Mouse (Mus musculus) adrenal gland, postnatal 36 days (tissue): ENCODE measurements at regions not wholly inside any gene's neighbourhood (a gene's known extent, or its start where the extent isn't known, plus 50 kb on each side); places are given as distances from the start of the nearest gene placed in this dataset.
"Not testable (repeated sequence)": the region's sequence is repeated elsewhere in the genome, so short reads cannot be mapped to it uniquely, and the experiment has no call there.

Experiments used
- DNase-seq, 2 experiments: peaks; one replicate each; pipeline ENCODE4 v3.0.0; 2021; ENCODE audit warnings: mixed read lengths in 1 of 2

GRCm38 (mm10) chr1:35200656-35201055, 350.9 kb downstream of the Plekhb2 start:
- no peak for DNase-seq

GRCm38 (mm10) chr1:35201083-35201879, 351.5 kb downstream of the Plekhb2 start:
- DNase-seq, result no peak

DNA sequence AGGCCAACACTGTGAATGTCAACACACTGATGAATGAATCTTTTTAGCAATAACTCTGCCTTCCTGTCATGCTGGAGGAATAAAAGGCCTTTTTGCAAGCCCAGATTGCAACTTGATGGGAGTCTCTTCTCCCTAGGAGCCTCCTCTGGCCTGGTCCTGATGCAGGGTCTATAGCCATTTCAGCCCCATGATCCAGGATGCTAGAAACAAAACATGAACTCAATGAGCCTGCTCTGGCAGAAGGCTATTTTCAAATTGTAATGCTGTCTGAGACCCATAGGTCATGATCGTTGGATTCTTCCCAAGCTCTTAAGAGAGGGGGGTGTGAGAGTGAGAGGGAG, 352.1 kb downstream of the Plekhb2 start:
- DNase-seq, result no peak

DNA sequence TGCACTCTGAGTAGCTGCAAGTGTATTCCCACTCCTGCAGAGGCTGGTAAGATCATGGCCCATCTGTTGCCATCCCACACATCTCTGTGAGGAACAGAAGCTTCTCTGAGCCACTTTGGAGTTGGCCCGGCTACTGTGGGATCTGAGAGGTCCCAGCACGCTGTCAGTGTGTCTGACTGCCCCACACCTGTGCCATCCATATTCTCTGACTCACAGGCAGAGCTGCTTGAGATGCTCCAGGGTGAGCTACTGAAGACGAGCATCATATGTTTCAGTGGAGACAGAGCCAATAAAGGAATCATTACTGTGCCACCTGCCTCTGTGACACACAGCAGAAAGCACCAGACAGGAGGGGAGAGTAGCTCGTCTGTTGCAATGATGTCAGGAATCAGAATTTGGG, 352.8 kb downstream of the Plekhb2 start:
- DNase-seq, result no peak

DNA sequence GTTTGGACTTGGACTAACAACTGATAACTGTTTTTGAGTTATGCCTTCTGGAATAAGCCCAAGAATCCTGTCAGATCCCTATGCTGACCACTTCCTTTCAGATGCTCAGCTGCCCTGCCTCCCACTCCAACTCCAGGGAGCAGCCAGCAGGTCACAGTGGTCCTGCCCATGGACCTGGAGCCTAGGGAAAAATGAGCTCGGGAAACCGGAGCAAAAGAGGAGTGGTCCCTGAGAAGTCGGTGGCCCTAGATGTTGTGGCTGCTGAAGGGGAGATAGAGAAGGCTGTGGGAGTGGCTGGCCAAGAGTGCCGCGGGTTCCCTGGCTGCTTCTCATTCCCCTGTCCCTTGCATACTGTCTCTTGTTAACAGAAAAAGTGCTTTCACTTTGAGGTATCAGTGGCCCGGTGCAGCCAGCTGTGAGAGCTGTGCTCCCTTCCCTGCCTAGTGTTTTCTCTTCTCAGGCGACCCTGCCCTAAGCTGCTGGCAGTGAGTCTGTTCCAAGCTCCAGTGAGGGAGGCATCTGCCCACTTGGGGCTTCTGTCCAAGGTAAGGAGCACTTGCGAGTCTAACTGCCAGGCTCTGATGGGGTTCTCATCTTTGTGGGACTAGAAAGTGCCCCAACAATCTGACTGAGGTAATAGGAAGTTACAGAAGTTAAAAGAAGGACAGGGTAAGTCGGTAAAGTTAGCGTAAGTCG, 357.2 kb downstream of the Plekhb2 start:
- no peak for DNase-seq

- DNase-seq, result no peak
Observed at GRCm38 (mm10) chr1:35212111-35212891, 362.5 kb downstream of the Plekhb2 start.

DNA sequence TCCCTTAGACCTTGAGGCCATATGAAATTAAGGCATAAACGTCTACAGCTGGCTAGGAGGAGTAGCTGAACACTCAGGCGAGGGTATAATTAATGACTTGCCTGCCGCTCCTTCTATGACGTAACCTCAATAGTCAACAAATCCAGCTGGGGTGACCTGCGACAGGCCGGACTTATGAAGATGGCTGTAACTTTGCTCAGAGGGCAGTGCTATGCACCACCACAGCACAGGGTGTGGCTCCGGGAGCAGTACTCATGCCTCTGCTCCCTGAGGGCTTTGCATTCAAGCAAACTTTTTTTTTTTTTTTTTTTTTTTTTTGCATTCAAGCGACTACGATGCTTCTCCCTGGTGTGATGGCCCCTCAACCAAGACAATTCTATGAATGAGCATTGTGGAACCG, 364.1 kb downstream of the Plekhb2 start:
- no peak for DNase-seq

DNA sequence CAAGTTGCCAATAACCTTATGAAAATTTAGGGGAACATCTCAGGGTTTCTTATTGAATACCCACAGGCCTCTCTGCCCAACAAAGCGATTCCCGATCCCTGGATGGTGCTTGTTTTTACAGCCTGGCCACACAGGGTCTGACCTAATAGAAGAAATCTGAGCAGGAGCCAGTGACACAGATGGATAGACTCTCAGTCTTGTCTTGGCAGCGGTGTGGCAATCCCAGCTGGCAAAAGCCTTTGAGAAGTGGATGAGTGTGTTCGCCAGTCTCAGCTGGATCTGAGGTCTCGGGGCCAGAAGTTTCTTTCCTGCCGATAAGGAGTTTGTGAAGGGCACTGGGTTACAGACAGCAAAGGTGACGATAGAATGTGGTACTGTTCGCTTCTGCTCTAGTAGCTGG, 366.6 kb downstream of the Plekhb2 start:
- DNase-seq, result peak in 1 of 2 experiments; percentile 7

DNA sequence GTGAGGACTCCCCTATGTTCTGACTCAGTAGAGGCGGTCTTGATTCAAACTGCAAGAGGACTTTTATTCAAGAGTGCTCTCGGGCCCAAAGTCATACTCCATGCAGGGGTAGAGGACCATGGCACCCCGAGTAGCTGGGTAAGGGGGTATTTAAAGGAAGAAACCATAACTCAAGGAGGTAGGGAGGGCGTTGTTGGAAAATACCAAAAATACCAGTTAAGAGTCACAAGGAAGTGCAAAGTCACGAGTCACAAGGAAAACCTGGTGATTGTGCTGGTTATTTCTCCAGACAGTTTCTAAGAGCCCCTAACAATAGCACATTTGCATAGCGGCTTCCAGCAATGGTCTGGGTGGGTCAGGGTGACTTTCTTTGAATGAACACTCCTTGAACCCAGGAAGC, 370.4 kb downstream of the Plekhb2 start:
- DNase-seq, result not testable (repeated sequence)

DNA sequence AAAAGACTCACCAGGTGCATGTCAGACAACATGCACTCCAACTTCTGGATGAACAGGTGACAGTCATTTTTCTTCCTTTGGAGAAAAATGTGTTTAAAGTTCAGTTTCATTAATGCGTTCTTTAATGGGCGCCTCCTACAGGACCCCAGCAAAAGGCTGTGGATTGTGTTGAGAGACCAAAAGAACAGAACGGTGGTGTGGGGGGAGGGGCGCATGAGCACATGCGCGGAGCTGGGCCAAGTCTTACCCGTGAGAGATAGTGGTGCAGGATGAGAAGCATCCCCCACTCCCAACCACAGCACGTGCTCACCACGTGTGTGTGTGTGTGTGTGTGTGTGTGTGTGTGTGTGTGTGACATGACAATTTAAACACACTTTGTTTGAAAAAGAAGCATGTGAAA, 371.0 kb downstream of the Plekhb2 start:
- DNase-seq, result no peak

GRCm38 (mm10) chr1:35232592-35232991, 382.8 kb downstream of the Plekhb2 start:
- no peak for DNase-seq

- DNase-seq, result no peak
Observed at GRCm38 (mm10) chr1:35238139-35238538, 388.4 kb downstream of the Plekhb2 start.

GRCm38 (mm10) chr1:35242849-35243248, 393.1 kb downstream of the Plekhb2 start:
- no peak for DNase-seq

DNA sequence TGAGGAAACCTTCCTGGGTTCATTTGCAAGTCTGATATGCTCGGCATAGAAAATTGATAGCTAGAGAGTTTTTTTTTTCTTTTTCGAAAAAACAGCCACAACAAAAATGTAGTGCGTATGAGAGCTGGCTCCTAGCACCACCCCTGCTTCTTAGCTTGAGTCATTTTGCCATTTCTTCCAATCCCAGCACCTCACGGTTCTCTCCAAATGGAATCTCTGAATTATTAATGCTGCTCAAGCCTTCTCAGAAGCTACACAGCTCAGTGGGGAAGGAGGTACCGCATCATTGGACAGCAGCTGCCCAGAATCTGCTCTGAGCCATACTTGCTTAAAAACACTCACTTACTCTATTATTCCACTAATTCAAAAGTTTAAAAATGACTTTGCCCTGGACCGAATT, 393.6 kb downstream of the Plekhb2 start:
- no peak for DNase-seq

DNA sequence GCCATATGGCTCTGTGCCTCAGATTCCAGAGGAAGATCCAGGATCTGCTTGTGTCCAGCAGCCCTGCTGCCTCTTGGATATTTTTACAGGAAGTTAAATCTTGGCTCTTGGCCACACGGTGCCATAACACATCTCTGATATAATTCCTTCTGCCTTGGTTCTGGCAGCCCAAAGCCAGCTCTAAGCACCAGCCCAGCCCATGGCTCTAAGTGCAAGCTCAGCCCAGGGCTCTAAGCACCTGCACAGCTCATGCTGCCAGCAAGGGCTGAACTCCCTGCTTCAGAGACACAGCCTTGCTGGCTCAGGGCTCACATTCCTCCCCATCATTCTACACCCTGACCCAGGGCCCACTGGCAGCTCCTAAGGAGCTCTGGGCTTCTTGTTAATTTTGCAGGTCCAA, 415.3 kb downstream of the Plekhb2 start:
- no peak for DNase-seq

- peak in 1 of 2 experiments; percentile 27 for DNase-seq
Observed at GRCm38 (mm10) chr1:35266626-35267025, 416.9 kb downstream of the Plekhb2 start.

- DNase-seq, result no peak
Observed at GRCm38 (mm10) chr1:35267883-35268282, 418.1 kb downstream of the Plekhb2 start.

GRCm38 (mm10) chr1:35274978-35275377, 425.2 kb downstream of the Plekhb2 start:
- no peak for DNase-seq
